Mouse (Mus musculus): ENCODE measurements around the gene A030003K21Rik.
"Not testable (repeated sequence)": the region's sequence is repeated elsewhere in the genome, so short reads cannot be mapped to it uniquely, and the experiment has no call there.

A030003K21Rik gene

DNA sequence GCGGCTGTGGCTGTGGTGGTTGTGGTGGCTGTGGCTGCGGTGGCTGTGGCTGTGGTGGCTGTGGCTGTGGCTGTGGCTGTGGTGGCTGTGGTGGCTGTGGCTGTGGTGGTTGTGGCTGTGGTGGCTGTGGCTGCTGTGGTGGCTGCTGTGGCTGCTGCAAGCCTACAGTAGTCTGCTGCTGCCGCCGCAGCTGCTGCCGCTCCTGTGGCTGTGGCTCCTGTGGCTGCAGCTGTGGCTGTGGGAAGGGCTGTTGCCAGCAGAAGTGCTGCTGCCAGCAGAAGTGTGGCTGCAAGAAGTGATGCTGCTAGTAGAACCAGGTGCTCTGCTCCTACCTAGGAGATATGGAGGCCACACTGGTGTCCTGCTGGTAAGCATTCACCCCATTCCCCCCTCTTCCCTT lies 29.8 kb downstream of the A030003K21Rik start:
- in situ Hi-C loops (cut with MseI, MboI): not testable (repeated sequence)

DNA sequence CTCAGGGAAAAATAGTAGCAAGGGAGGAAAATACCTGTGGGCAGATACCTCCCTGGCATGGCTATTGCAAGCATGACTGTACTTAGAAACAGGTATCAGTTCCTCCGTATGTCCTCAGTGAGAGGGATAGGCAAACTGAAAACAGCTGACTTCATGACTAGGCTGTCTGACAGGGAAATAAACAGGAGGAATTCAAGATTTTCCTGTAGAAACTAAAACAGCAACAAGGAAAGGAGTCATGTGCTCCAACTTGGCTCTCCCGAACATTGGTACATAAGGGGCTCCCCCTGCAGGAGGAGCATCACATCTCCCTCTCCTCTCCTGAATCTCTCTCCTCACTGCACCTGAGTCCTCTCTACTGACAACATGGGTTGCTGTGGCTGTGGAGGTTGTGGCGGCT lies 30.2 kb downstream of the A030003K21Rik start, which contains the start of gene A030005L19Rik:
TSS of gene A030005L19Rik (plus strand) at position 301 of the 400 bp plus-strand sequence.
- in situ Hi-C loops (cut with MseI, MboI): no loop called here

DNA sequence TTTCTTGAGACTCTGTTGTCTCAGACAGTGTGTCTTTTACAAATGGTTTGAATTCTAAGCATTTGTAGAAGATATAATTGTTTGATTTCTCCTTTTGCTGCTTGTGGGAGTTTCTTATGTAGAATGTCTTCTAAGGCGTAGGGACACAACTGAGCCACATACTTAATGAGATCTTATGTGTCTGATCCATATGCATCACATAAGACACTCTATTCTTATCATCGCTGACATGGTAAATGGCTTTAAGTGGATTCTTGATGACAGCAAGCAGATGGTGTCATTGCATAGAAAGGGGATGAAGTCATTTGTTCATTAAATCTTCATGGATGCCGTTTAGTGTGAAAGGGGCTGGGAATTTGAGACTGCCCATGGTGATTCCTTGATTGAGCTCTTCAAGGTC lies 37.3 kb downstream of the A030003K21Rik start:
- in situ Hi-C loops (cut with MseI, MboI): no loop called here

DNA sequence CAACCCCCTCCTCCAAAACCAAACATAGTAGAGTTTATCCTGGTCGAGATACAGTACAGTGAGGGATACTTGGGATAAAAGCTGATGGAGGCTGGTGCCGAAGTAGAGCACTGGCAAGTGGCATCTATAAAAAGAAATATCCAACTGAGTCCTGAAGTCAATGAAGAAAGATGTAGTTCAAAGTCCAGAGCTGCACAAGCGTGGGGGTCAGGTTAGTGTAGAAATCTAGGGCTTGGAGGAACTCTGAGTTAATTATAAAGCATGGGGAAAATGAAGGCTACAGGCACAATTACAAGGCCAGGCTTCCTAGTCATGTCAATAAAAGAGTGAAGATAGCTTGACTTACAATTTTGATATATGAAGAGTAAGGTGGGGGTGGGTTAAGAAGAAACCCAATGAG lies 42.0 kb downstream of the A030003K21Rik start:
- in situ Hi-C loops (cut with MseI, MboI): no loop called here

DNA sequence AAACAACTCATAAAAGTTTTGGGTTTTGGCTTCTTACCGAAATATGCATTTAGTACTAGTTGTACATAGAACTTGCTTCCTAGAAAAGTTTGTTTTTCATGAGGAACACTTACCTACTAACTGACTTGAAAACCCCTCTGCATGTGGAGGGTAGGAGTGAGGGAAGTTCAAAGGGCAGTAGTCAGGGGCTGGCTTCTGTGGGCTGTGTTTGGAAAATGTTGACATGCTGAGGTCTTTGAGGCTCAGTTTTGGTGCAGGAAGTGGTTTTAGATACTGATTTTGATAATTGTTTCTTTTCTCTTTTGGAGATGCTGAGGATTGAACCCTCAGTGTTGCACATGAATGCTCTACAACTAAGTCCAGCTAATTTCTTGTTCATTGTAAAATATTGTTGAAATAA lies 42.6 kb downstream of the A030003K21Rik start:
- in situ Hi-C loops (cut with MseI, MboI): no loop called here

DNA sequence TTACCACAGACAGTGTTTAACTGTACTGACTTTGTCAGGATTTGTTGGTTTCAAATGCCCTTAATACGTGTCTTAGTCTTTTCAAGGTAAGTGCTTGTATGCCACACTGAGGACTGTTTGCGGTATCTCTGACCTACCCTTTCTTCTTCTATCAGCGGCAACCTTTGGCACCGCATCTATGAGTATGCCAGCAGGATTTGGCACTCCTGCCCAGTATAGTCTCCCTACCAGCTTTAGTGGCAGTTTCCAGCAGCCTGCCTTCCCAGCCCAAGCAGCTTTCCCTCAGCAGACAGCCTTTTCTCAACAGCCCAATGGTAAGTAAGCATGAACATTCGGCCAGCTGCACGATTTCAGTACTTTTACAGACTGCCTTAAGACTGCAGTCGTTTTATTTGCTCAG lies 49.9 kb downstream of the A030003K21Rik start:
- in situ Hi-C loops (cut with MseI, MboI): no loop called here
